Mouse (Mus musculus) adrenal gland, adult 18-20 months (tissue): ENCODE measurements at regions not wholly inside any gene's neighbourhood (a gene's known extent, or its start where the extent isn't known, plus 50 kb on each side); places are given as distances from the start of the nearest gene placed in this dataset.

Experiments used
- DNase-seq, 2 experiments: peaks; one replicate each; pipeline ENCODE4 v3.0.0; 2021 to 2022; ENCODE audit warnings: low spot score in 2 of 2

DNA sequence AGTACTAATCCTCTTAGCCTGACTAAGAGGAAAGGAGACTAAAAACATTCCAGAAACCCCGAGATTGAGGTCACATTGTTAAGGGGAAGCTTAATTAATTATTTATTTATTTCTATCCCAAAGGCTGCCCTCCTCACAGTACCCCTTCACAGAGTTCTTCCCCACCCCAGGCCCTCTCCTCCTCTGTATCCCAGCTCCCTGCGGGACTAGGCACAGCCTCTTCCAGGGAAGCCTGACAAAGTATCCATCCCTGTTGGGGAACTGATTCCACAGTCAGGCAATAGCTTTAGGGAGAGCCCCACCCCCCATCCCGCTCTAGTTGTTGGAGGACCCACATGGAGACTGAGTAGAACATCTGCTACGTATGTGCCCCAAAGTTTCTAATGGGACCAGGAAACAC is 254.6 kb downstream of the Atp23 start:
- DNase-seq, result no peak

GRCm38 (mm10) chr10:126641792-126642289 is 259.3 kb downstream of the Atp23 start:
- no peak for DNase-seq

GRCm38 (mm10) chr10:126634731-126635130 is 266.4 kb downstream of the Atp23 start:
- DNase-seq, result no peak

DNA sequence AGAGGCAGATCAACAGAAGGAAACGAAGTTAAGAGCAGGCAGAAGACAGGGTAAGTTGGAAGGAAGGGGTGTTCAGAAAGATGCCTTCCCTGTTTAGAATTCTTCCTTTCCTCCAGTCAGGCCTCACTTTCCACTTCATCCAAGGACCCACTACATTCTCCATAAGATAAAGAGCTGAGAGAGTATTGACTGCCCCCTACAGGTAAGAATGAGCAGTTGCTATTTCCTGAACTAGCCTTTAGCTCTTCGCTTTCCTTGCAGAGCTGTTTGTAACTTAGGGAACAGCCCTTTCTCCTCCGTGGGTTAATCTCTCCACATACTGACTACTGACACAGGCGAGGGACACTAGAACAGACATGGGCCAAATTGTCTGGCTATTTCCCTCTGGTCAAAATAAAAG is 273.1 kb downstream of the Atp23 start:
- no peak for DNase-seq

GRCm38 (mm10) chr10:126625466-126625865 is 275.7 kb downstream of the Atp23 start:
- DNase-seq, result peak in 1 of 2 experiments; percentile 2

- DNase-seq, result no peak
Measured at GRCm38 (mm10) chr10:126620802-126621201, 280.4 kb downstream of the Atp23 start.

- no peak for DNase-seq
Measured at GRCm38 (mm10) chr10:126619970-126620369, 281.2 kb downstream of the Atp23 start.

GRCm38 (mm10) chr10:126612226-126612625 is 288.9 kb downstream of the Atp23 start:
- no peak for DNase-seq

DNA sequence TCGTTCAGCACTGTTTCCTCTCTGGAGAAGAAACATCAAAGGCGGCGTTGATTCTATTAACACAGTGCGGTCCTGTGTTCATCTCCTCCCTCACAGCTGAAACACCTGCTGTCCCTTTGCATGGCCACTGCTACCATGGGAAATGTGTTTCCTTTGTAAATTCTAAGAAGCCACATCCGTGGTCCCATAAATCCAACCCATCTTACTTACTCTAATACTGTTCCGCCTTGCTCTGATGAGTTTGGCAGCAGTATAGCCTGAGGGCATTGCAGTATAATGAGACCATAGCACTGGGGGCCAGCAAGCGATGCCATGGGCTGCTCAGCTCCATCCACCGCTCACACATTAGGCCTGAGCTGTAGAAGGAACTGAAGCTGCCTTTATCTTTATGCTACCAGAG is 290.6 kb downstream of the Atp23 start:
- no peak for DNase-seq

DNA sequence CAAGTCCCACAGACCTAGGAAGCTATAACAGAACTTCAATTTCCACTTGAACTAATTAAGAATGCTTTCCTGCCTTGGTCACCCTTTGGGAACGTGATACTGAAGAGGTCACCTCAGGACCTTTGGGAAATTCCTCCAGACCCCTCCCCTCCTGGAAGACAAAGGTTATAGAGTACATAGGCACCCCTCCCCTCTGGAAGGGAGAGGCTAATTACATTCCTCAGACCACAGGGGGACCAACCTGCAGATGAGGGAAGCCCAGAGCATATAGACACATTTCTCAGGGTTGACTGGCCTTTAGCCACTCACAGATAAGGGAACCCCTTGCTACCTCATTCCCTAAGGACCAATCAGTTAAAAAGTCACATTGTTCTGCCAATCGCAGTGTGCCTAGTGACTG is 301.5 kb downstream of the Atp23 start:
- no peak for DNase-seq

- no peak for DNase-seq
Measured at GRCm38 (mm10) chr10:126568155-126568554, 333.0 kb downstream of the Atp23 start.

GRCm38 (mm10) chr10:126565326-126565725 is 335.8 kb downstream of the Atp23 start:
- DNase-seq, result no peak

DNA sequence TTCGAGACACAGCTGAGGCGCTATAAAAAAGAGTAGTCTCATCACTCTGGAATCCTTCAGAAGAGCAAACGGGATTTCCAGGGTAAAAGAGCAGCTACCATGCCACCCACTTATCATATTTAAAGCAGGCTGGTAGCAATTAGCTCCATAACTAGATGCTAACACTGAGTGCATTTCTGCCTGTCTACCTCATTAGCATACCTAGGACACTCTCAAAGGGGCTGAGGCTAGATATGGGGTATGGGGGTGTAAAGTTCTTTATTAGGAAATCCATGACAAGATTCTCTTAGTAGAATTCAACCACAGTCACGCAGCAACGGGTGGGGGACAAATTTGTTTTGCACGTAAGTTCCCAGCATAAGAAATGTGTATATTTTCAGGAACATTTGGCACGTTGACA is 346.1 kb downstream of the Atp23 start:
- DNase-seq, result no peak

DNA sequence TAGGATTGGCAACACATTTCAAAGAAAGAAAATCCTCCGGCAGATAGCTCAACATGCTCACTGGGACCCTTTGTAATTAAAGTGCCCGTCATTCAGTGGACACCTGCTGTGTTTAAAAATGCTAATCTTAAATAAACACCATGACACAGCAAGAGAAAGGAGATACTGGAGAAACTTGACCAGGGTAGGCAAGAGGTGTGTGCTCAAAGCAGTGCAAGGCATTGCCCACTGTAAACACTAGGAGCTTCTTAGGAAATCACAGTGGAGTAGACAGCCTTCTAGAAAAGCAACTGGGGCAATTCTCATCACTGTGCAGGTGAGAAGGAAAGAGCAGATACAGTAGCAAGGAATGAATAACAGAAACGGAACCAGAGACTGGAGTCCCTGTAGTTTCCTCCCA is 369.2 kb downstream of the Atp23 start:
- no peak for DNase-seq

DNA sequence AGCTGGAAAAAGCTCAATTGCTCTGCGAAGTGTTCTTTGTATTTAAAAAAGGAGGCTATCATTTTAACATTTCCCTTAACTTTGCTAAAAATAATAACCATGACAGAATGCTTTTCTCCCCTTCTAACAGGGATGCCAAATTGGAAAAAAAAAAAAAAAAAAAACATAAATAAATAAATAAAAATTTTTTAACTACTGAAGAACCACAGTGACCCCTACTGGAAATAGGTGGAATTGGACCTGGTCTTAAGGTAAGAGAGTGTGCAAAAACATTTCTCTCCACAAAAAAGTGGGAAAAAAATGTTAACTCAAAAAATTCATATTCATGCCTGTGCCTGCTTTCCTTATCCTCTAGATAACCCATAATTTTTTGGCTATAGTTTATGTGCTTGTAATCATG is 369.8 kb downstream of the Atp23 start:
- DNase-seq, result peak in 1 of 2 experiments; percentile 14

GRCm38 (mm10) chr10:126528801-126529200 is 372.4 kb downstream of the Atp23 start:
- DNase-seq, result no peak

DNA sequence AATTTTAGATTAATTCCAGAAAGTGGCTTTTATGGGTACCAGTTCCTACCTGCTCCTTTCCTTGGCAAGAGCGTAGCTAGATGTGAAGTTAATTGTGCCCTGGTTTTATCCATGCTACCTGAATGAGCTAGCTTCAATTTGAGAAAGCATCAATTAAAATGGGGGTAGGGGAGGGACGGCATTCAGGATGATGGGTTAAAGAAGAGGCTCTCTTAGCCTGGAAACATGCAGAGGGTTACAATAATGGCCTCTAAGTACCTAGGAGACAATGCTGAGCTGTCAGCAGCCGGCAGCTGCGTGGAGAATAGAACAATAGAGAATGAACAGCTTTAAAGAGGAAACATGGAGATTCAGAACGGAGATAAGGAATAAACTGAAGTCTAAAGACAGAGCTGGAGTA is 375.0 kb downstream of the Atp23 start:
- no peak for DNase-seq

DNA sequence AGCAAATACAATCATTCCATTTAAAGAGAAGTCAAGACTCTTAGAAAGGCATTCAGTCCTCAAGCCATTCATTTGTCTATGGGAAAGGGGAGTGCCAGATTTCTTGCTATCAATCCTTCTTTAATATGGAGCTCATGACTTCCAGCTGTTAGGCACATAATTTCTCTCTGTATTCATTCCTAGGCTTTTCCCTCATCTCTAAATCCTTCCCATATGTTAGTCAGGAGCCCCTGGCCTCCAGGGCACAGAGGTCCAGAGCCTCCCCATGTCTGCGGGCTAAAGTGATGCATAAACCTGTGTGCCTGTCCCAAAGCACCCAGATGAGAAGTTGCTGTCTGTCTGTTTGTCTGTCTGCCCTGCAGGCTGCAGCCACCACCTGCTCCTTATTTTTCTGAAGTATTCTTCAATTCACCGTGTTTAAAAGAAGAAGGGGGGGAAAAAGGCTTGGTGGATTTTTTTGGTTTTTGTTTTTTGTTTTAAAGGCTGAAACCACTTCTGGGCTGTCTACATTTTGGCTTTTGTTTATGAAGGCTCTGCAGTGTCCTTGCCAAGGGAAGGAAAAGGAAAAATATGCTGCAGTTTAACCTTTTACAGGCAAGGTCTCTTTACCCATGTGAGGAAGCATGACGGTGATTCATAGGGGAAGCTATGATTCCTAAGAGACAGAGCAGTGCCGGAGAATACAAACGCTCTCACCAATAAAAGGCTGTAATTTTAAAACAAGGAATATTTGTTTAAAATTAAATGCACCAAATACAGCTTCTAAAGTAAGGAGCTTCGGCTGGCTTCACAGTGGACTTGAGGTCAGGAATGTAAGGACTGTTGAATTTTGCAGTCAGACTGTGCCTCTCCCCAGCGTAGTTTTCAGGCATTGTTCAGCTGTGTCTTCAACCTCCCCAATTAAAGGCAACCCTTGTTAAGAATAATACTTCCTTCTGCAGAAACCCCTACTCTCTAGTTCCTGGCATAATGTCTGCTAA is 379.0 kb downstream of the Atp23 start:
- DNase-seq, result no peak

DNA sequence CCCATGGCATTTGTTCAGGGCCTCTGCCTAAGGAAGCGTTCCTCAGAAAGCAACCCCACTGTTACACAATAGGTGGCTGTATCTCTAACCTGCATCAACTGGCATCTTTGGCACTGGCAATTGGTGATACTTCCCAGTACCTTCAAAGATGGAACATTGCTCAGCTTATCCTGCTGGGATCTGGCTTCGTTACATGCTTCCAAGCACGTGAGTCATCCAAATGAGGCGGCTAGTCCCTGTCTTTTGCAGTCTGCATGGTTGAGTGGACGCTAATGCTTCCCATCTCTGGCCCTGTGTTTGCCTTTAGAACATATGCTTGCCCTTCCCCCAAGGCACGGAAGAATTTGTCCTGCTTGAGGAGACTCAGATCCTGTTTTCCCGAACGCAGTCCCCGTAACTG is 380.2 kb downstream of the Atp23 start:
- no peak for DNase-seq

- DNase-seq, result no peak
Measured at GRCm38 (mm10) chr10:126513185-126513584, 388.0 kb downstream of the Atp23 start.

DNA sequence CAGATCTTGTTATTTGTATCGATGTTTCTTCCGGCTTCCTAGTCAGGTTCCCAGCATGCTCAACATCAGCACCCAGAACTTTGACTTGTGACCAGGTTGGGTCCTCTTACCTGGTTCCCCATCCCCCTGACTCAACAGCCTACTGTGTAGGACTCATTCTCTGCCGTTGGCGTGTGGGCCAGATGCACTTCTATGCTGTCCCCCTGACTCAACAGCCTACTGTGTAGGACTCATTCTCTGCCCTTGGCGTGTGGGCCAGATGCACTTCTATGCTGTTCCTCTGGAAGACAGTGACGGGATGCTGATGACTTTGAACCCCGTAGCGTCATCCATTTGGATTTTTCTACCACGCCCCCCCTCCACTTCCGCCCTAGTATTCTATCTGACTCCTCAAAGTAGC is 389.6 kb downstream of the Atp23 start:
- peak; percentile 99 to 100 for DNase-seq

- DNase-seq, result no peak
Measured at GRCm38 (mm10) chr10:126505988-126506387, 395.2 kb downstream of the Atp23 start.
